Mouse (Mus musculus): Measurements from ENCODE around the gene Atp13a3.

- TF ChIP-seq CTCF (IDR thresholded peaks at IDR 0.05; ENCODE audit: low read depth), result no peak
- TF ChIP-seq EP300 (IDR thresholded peaks at IDR 0.05; ENCODE audit: low read depth), result no peak
Observed at GRCm38 (mm10) chr16:30263156-30263555, 142.6 kb downstream of the Atp13a3 start.

Data from liver, embryonic 14.5 days (tissue).